Mouse (Mus musculus): Measurements from ENCODE around the gene Gm10964.

Gm10964 gene

GRCm38 (mm10) chr3:103739329-103739728, at the start of gene Gm10964:
Gm10964 (plus strand) TSS chr3:103739366.
- DNase-seq = no peak

GRCm38 (mm10) chr3:103690506-103690905, 48.7 kb upstream of the Gm10964 start:
- peak in 1 of 2 experiments; percentile 24 for DNase-seq

- no peak for DNase-seq
Observed at GRCm38 (mm10) chr3:103695556-103695955, 43.6 kb upstream of the Gm10964 start.

- no peak for DNase-seq
Observed at GRCm38 (mm10) chr3:103696388-103696925, 42.7 kb upstream of the Gm10964 start.

GRCm38 (mm10) chr3:103704661-103705060, 34.5 kb upstream of the Gm10964 start:
- no peak for DNase-seq

- no peak for DNase-seq
Observed at GRCm38 (mm10) chr3:103705426-103705825, 33.7 kb upstream of the Gm10964 start.

- DNase-seq = no peak
Observed at GRCm38 (mm10) chr3:103709470-103710040, 29.6 kb upstream of the Gm10964 start.

GRCm38 (mm10) chr3:103712196-103712595, 27.0 kb upstream of the Gm10964 start:
- DNase-seq = no peak

GRCm38 (mm10) chr3:103714236-103714875, 24.8 kb upstream of the Gm10964 start:
- DNase-seq = no peak

- no peak for DNase-seq
Observed at GRCm38 (mm10) chr3:103714942-103715341, 24.2 kb upstream of the Gm10964 start.

GRCm38 (mm10) chr3:103715762-103716693, 23.1 kb upstream of the Gm10964 start:
- DNase-seq = peak; percentile 60 to 70

GRCm38 (mm10) chr3:103716774-103717760, 22.1 kb upstream of the Gm10964 start:
- peak in 1 of 2 experiments; percentile 33 for DNase-seq

GRCm38 (mm10) chr3:103718728-103719127, 20.4 kb upstream of the Gm10964 start:
- no peak for DNase-seq

GRCm38 (mm10) chr3:103724137-103724536, 15.0 kb upstream of the Gm10964 start:
- no peak for DNase-seq

- no peak for DNase-seq
Observed at GRCm38 (mm10) chr3:103726642-103727041, 12.5 kb upstream of the Gm10964 start.

- DNase-seq = no peak
Observed at GRCm38 (mm10) chr3:103727813-103728326, 11.3 kb upstream of the Gm10964 start.

GRCm38 (mm10) chr3:103729850-103730249, 9.3 kb upstream of the Gm10964 start:
- DNase-seq = no peak

- no peak for DNase-seq
Observed at GRCm38 (mm10) chr3:103732116-103732515, 7.0 kb upstream of the Gm10964 start.

- no peak for DNase-seq
Observed at GRCm38 (mm10) chr3:103733176-103733575, 6.0 kb upstream of the Gm10964 start.

GRCm38 (mm10) chr3:103733799-103734695, 5.1 kb upstream of the Gm10964 start:
- DNase-seq = no peak
